Mouse (Mus musculus): Measurements from ENCODE around the gene A430078G23Rik. TPM values are rescaled to one million over a fixed set of nuclear protein-coding genes. Genes with fewer than 3 reads are reported as not detected.
"Not testable (repeated sequence)": the region's sequence is repeated elsewhere in the genome, so short reads cannot be mapped to it uniquely, and the experiment has no call there.

A430078G23Rik gene
- 0.13 TPM in 1 of 2 replicates, not detected in the other for polyA plus RNA-seq (2016; fragmentation: Nextera tagmentation; extraction: Ambion mirVana)

GRCm38 (mm10) chr8:3353189-3353810, at the start of gene A430078G23Rik:
Gene A430078G23Rik (plus strand): TSS chr8:3353415.
- ATAC-seq (ENCODE audit: low FRiP score, low read depth): no peak
- Histone ChIP-seq H3K9ac (no peak within 1 kb of the TSS), H3K36me3 (no peaks in the 10 kb centered on the region), H3K27me3 (replicated peaks) (no peaks in the 10 kb centered on the region), H3K4me3 (no peak within 1 kb of the TSS), H3K9me3 (no peaks in the 10 kb centered on the region), H3K4me1 (no peaks in the 10 kb centered on the region), H3K27ac (no peak within 1 kb of the TSS), H3K4me2 (replicated peaks) (no peak within 1 kb of the TSS)
- WGBS: 81% methylated on average over 13 of the region's 13 CpGs

GRCm38 (mm10) chr8:3308205-3308800, 44.9 kb upstream of the A430078G23Rik start:
- not testable (repeated sequence) for H3K27ac ChIP-seq; H3K4me3 ChIP-seq; H3K36me3 ChIP-seq; H3K4me1 ChIP-seq; ATAC-seq (ENCODE audit: low FRiP score, low read depth); H3K9me3 ChIP-seq; H3K9ac ChIP-seq; H3K4me2 ChIP-seq (replicated peaks); H3K27me3 ChIP-seq (replicated peaks)
- WGBS: 94% methylated on average over 13 of the region's 13 CpGs

DNA sequence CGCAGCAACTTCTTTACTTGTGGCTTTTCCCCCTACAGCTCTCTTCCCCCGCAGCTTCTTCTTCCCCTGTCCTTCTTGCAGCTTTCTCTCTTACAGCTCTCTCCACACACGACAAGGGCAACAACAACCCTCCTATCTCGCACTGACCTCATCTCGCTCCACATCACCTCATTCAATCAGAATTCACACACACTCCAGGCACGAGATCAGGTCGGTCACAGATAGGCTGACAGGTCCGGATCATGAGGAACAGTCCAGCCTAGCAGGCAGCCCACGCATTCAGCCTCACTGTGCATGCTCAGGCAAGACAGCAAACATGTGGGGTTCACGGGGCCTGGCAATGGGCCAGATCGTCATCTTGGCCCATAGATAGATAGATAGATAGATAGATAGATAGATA, 43.6 kb upstream of the A430078G23Rik start:
- Histone ChIP-seq H3K4me2 (replicated peaks) (no peak overlapping the region), H3K9me3 (0 out of 2 replicates have a peak, but pooled peaks cover 7% of the 10 kb centered on the region), H3K4me3 (no peak overlapping the region), H3K27me3 (replicated peaks) (no peaks in the 10 kb centered on the region), H3K27ac (no peak overlapping the region), H3K36me3 (no peaks in the 10 kb centered on the region), H3K9ac (no peak overlapping the region), H3K4me1 (no peaks in the 10 kb centered on the region)
- ATAC-seq (ENCODE audit: low FRiP score, low read depth): no peak
- 89% methylated on average over 11 of the region's 11 CpGs for WGBS

DNA sequence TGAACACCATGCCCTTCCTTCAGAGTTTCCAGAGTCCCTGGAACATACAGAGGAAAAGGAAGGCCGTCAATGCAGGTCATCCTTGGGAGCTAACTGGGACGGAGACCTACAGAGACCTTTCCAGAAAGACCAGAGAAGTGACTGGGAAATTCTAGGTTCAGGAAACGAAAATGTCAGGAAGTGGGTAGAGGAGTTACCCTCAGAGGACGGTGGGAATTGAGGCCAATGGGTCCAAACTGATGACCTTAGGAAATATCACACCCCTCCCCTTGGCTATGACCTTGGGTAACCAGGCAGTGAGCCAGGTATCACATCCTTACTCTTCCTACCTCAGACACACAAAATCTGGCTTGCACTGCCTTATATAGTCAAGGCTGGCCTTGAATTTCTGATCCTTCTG, 41.7 kb upstream of the A430078G23Rik start:
- Histone ChIP-seq H3K9me3 (no peaks in the 10 kb centered on the region), H3K4me1 (no peaks in the 10 kb centered on the region), H3K27me3 (replicated peaks) (no peaks in the 10 kb centered on the region), H3K27ac (no peak overlapping the region), H3K9ac (no peak overlapping the region), H3K4me3 (no peak overlapping the region), H3K4me2 (replicated peaks) (no peak overlapping the region), H3K36me3 (no peaks in the 10 kb centered on the region)
- WGBS: 73% methylated on average over 4 of the region's 4 CpGs
- ATAC-seq (ENCODE audit: low FRiP score, low read depth): no peak

DNA sequence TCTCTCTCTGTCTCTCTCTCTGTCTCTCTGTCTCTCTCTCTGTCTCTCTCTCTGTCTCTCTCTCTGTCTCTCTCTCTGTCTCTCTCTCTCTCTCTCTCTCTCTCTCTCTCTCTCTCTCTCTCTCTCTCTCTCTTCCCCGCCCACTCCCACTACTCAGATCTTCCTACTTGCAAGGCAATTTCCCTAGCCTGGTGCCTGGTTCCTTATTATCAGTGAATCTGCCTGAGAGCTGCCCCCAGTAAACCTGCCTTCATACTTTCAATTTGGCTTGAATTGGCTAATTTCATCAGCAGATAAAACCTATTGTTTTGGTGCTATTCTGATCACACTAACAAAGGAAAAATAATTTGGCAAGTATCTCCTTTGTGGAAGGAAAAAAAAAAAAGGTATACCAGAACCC, 39.8 kb upstream of the A430078G23Rik start:
- ATAC-seq (ENCODE audit: low FRiP score, low read depth); H3K9ac ChIP-seq; H3K4me1 ChIP-seq; H3K36me3 ChIP-seq; H3K4me3 ChIP-seq; H3K27ac ChIP-seq; H3K9me3 ChIP-seq; H3K27me3 ChIP-seq (replicated peaks); H3K4me2 ChIP-seq (replicated peaks): not testable (repeated sequence)
- WGBS: 84% methylated on average over 1 of the region's 1 CpGs

DNA sequence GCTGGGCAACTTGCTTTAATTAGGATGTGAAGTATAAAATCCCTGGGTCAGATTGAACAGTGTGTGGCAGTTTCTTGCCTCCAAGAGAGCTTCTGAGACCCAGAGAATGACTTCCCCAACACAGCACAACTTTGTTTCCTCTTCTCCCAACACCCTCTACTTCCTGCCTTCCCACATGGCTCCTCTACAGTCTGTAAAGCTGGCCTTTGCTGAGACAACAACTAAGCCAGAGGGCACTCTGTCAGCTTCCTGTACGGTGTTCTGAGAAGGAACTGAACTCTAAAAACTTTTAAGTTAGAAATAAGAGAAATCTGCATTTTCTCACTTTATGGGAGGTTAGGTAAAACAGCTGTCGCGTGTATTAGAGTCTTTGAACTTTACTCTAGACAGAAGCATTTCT, 39.4 kb upstream of the A430078G23Rik start:
- no peaks in the 10 kb centered on the region for H3K9me3 ChIP-seq
- H3K4me1 ChIP-seq: no peaks in the 10 kb centered on the region
- no peak overlapping the region for H3K4me3 ChIP-seq
- H3K27me3 ChIP-seq (replicated peaks): no peaks in the 10 kb centered on the region
- no peak overlapping the region for H3K27ac ChIP-seq
- H3K36me3 ChIP-seq: no peaks in the 10 kb centered on the region
- WGBS: 81% methylated on average over 3 of the region's 3 CpGs
- H3K4me2 ChIP-seq (replicated peaks): no peak overlapping the region
- ATAC-seq (ENCODE audit: low FRiP score, low read depth): no peak
- no peak overlapping the region for H3K9ac ChIP-seq

- Histone ChIP-seq H3K27ac (no peak overlapping the region), H3K36me3 (no peaks in the 10 kb centered on the region), H3K9ac (no peak overlapping the region), H3K4me1 (no peaks in the 10 kb centered on the region), H3K4me3 (no peak overlapping the region), H3K27me3 (replicated peaks) (no peaks in the 10 kb centered on the region), H3K4me2 (replicated peaks) (no peak overlapping the region), H3K9me3 (no peaks in the 10 kb centered on the region)
- ATAC-seq (ENCODE audit: low FRiP score, low read depth): no peak
- WGBS: 82% methylated on average over 2 of the region's 2 CpGs
Observed at GRCm38 (mm10) chr8:3314345-3314744, 38.9 kb upstream of the A430078G23Rik start.

- no peaks in the 10 kb centered on the region for H3K9me3 ChIP-seq
- WGBS: 88% methylated on average over 5 of the region's 5 CpGs
- no peaks in the 10 kb centered on the region for H3K27me3 ChIP-seq (replicated peaks)
- H3K27ac ChIP-seq: no peak overlapping the region
- no peak for ATAC-seq (ENCODE audit: low FRiP score, low read depth)
- H3K4me3 ChIP-seq: no peak overlapping the region
- H3K4me1 ChIP-seq: no peaks in the 10 kb centered on the region
- no peaks in the 10 kb centered on the region for H3K36me3 ChIP-seq
- H3K9ac ChIP-seq: no peak overlapping the region
- H3K4me2 ChIP-seq (replicated peaks): no peak overlapping the region
Observed at GRCm38 (mm10) chr8:3316585-3316984, 36.6 kb upstream of the A430078G23Rik start.

DNA sequence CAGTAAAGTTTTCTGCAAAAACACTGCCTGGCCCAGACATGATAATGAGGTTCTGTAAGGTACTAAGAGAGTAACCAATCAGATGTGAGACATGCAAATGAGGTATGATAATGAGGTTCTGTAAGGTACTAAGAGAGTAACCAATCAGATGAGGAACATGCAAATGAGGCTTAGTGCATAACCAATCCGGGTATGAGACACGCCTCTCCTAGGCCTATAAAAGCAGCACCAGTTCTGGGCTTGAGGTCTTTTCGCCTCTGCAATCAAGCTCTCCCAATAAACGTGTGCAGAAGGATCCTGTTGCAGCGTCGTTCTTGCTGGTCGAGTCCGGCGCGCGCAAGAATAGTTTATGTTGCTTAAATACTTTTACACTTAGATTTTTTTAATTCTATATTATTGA, 33.9 kb upstream of the A430078G23Rik start:
- H3K4me3 ChIP-seq; H3K9me3 ChIP-seq; H3K4me2 ChIP-seq (replicated peaks); H3K4me1 ChIP-seq; ATAC-seq (ENCODE audit: low FRiP score, low read depth); H3K9ac ChIP-seq; H3K27ac ChIP-seq; H3K27me3 ChIP-seq (replicated peaks); H3K36me3 ChIP-seq: not testable (repeated sequence)
- WGBS: 95% methylated on average over 10 of the region's 11 CpGs

- no peaks in the 10 kb centered on the region for H3K27me3 ChIP-seq (replicated peaks)
- H3K9me3 ChIP-seq: no peaks in the 10 kb centered on the region
- no peak overlapping the region for H3K27ac ChIP-seq
- H3K4me3 ChIP-seq: no peak overlapping the region
- no peak for ATAC-seq (ENCODE audit: low FRiP score, low read depth)
- no peaks in the 10 kb centered on the region for H3K4me1 ChIP-seq
- 96% methylated on average over 2 of the region's 2 CpGs for WGBS
- no peaks in the 10 kb centered on the region for H3K36me3 ChIP-seq
- no peak overlapping the region for H3K9ac ChIP-seq
- H3K4me2 ChIP-seq (replicated peaks): no peak overlapping the region
Observed at GRCm38 (mm10) chr8:3324253-3324652, 29.0 kb upstream of the A430078G23Rik start.

DNA sequence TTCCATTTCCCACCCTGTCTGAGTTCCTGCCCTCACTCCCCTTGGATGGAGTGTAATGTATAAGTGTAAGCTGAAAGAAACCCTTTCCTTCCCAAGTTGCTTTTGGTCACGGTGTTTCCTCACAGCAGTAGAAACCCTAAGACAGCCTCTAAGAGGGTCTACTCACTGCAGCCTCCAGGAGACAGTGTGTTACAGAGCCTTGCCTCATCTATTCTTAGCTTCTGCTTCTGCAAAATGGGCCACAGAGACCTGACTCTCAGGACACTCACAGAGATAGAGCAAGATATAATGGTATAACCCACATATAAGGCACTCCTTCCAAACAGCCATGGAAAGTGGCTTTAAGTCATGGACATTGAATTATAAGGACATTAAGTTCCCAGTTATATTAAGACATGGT, 26.2 kb upstream of the A430078G23Rik start:
- Histone ChIP-seq H3K27me3 (replicated peaks) (no peaks in the 10 kb centered on the region), H3K9me3 (no peaks in the 10 kb centered on the region), H3K36me3 (no peaks in the 10 kb centered on the region), H3K4me3 (no peak overlapping the region), H3K4me1 (no peaks in the 10 kb centered on the region), H3K27ac (no peak overlapping the region), H3K9ac (no peak overlapping the region), H3K4me2 (replicated peaks) (no peak overlapping the region)
- WGBS: 80% methylated on average over 1 of the region's 1 CpGs
- no peak for ATAC-seq (ENCODE audit: low FRiP score, low read depth)

DNA sequence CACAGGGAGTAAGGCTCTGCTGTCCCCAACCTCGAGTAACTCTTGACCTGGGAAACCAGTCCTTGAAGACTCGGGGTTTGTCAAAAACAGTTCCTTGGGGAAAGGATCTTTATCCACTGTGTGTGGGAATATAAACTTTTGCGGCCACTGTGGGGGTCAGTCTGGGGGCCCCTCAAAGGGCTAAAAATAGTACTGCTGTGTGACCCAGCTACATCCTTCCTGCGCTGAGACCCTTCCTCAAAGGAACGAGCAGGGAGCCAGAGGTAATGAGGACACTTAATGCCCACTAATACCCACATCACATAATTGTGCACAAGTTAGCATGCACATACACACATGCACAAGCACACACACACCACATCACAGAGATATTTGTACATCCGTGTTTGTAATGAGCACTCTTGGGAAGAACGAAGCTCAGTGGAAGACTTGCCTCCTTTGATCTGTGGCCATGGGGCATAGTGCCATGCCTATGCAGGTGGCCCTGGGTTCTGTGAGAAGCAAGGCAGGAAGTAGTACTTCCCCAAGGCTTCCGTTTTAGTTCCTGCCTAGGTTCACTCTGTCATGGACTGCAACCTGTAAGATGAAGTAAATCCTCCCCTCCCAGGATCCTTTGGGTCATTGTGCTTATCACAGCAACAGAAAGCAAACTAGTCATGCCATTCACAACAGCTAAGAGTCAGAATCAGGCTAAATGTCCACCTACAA, 25.5 kb upstream of the A430078G23Rik start:
- H3K9ac ChIP-seq: no peak overlapping the region
- no peaks in the 10 kb centered on the region for H3K36me3 ChIP-seq
- H3K9me3 ChIP-seq: no peaks in the 10 kb centered on the region
- no peaks in the 10 kb centered on the region for H3K27me3 ChIP-seq (replicated peaks)
- WGBS: 83% methylated on average over 8 of the region's 8 CpGs
- H3K4me1 ChIP-seq: no peaks in the 10 kb centered on the region
- H3K4me2 ChIP-seq (replicated peaks): no peak overlapping the region
- H3K27ac ChIP-seq: no peak overlapping the region
- no peak for ATAC-seq (ENCODE audit: low FRiP score, low read depth)
- no peak overlapping the region for H3K4me3 ChIP-seq
